Mouse (Mus musculus): ENCODE results near the gene Camsap3.

GRCm38 (mm10) chr8:3546511-3546910, 40.6 kb upstream of the Camsap3 start:
- TF ChIP-seq CTCF (IDR thresholded peaks at IDR 0.05; ENCODE audit: low read depth) (no peak), EP300 (IDR thresholded peaks at IDR 0.05; ENCODE audit: low read depth) (no peak)

All from liver, postnatal 0 days (tissue).